Mouse (Mus musculus) MEL (cell line): ENCODE measurements at regions not wholly inside any gene's neighbourhood (a gene's known extent, or its start where the extent isn't known, plus 50 kb on each side); places are given as distances from the start of the nearest gene placed in this dataset.

ENCODE experiments used
- DNase-seq: peaks from one replicate; pipeline ENCODE4 v3.0.0; 2011; ENCODE audit warnings: low read depth, low spot score
- H3K27ac ChIP-seq: 2 replicates; pipeline ENCODE4 v1.5.1; 2012; ENCODE audit warnings: low read depth, mild to moderate bottlenecking, control low read depth, low read length, moderate library complexity; ENCODE audit not compliant: control insufficient read depth
- H3K27me3 ChIP-seq, 2 experiments: fragments of 150-350 bp in 1 of 2; sonication (generic) in 1 of 2; 2 replicates each; pipeline ENCODE4 v1.6.1; 2012; ENCODE audit warnings: low read length in 2 of 2, mild to moderate bottlenecking in 2 of 2, improper control_type of control experiment in 1 of 2, moderate library complexity in 1 of 2; ENCODE audit not compliant: insufficient read depth in 2 of 2, control insufficient read depth in 1 of 2
- H3K36me3 ChIP-seq, 2 experiments: 2 replicates each; pipeline ENCODE4 v1.6.1; 2012 to 2014; ENCODE audit warnings: low read length in 2 of 2, improper control_type of control experiment in 1 of 2, inconsistent platforms in 1 of 2, mild to moderate bottlenecking in 1 of 2; ENCODE audit not compliant: insufficient read depth in 2 of 2, control insufficient read depth in 1 of 2
- H3K4me1 ChIP-seq, 2 experiments: fragments of 150-350 bp in 1 of 2; sonication (generic) in 1 of 2; 2 replicates each; pipeline ENCODE4 v1.6.1; 2012; ENCODE audit warnings: low read length in 2 of 2, improper control_type of control experiment in 1 of 2, mild to moderate bottlenecking in 1 of 2; ENCODE audit not compliant: insufficient read depth in 2 of 2, control insufficient read depth in 1 of 2
- H3K4me3 ChIP-seq, 2 experiments: fragments of 150-350 bp in 1 of 2; sonication (generic) in 1 of 2; 2 replicates each; pipeline ENCODE4 v1.5.1; 2012; ENCODE audit warnings: low read depth in 2 of 2, low read length in 2 of 2, mild to moderate bottlenecking in 2 of 2, moderate library complexity in 2 of 2, control low read depth in 1 of 2, improper control_type of control experiment in 1 of 2; ENCODE audit not compliant: control insufficient read depth in 1 of 2, insufficient read depth in 1 of 2
- H3K79me2 ChIP-seq: 2 replicates; pipeline ENCODE4 v1.6.1; 2012; ENCODE audit warnings: mild to moderate bottlenecking, low read length, moderate library complexity; ENCODE audit not compliant: control insufficient read depth, poor library complexity, insufficient read depth
- H3K9ac ChIP-seq: 2 replicates; pipeline ENCODE4 v1.6.1; 2012; ENCODE audit warnings: low read depth, mild to moderate bottlenecking, control low read depth, low read length, moderate library complexity; ENCODE audit not compliant: control insufficient read depth, poor library complexity, severe bottlenecking
- H3K9me3 ChIP-seq: fragments of 150-350 bp; sonication (generic); replicated peaks from 2 replicates; pipeline ENCODE4 v1.6.1; 2012; ENCODE audit warnings: mild to moderate bottlenecking, low read length, improper control_type of control experiment, moderate library complexity; ENCODE audit not compliant: insufficient read depth
- BHLHE40 ChIP-seq: IDR thresholded peaks from 2 replicates; pipeline ENCODE4 v1.6.1; 2012; ENCODE audit warnings: low read depth, mild to moderate bottlenecking, inconsistent platforms, low read length, improper control_type of control experiment, borderline replicate concordance
- CHD2 ChIP-seq: IDR thresholded peaks from 2 replicates; pipeline ENCODE4 v1.6.1; 2011; ENCODE audit warnings: low read length, improper control_type of control experiment
- CTCF ChIP-seq, 3 experiments: IDR thresholded peaks in 2 of 3; conservative IDR thresholded peaks in 1 of 3; 2 replicates each; pipeline ENCODE4 v1.5.1; 2011 to 2012; ENCODE audit warnings: low read length in 3 of 3, low read depth in 2 of 3, mild to moderate bottlenecking in 2 of 3, improper control_type of control experiment in 1 of 3, inconsistent platforms in 1 of 3, mixed read lengths in 1 of 3, moderate library complexity in 1 of 3; ENCODE audit not compliant: control insufficient read depth in 1 of 3, insufficient read depth in 1 of 3, poor library complexity in 1 of 3, severe bottlenecking in 1 of 3
- E2F4 ChIP-seq: IDR thresholded peaks from 2 replicates; pipeline ENCODE4 v1.6.1; 2011; ENCODE audit warnings: low read depth, low read length, improper control_type of control experiment, borderline replicate concordance
- ELF1 ChIP-seq: IDR thresholded peaks from 2 replicates; pipeline ENCODE4 v1.6.1; 2014; ENCODE audit warnings: low read depth, mild to moderate bottlenecking, inconsistent platforms, low read length, improper control_type of control experiment, moderate library complexity
- EP300 ChIP-seq, 2 experiments: IDR thresholded peaks; 2 replicates each; pipeline ENCODE4 v1.6.1; 2011; ENCODE audit warnings: improper control_type of control experiment in 2 of 2, low read length in 2 of 2, low read depth in 1 of 2, mild to moderate bottlenecking in 1 of 2
- GATA1 ChIP-seq: IDR thresholded peaks from 2 replicates; pipeline ENCODE4 v1.6.1; 2011; ENCODE audit warnings: low read depth, low read length, improper control_type of control experiment
- HCFC1 ChIP-seq: IDR thresholded peaks from 2 replicates; pipeline ENCODE4 v1.6.1; 2012; ENCODE audit warnings: low read depth, mild to moderate bottlenecking, inconsistent platforms, low read length, improper control_type of control experiment, moderate library complexity
- JUND ChIP-seq: IDR thresholded peaks from 2 replicates; pipeline ENCODE4 v1.6.1; 2011; ENCODE audit warnings: low read depth, mild to moderate bottlenecking, improper control_type of control experiment, low read length
- MAFK ChIP-seq: IDR thresholded peaks from 2 replicates; pipeline ENCODE4 v1.6.1; 2011; ENCODE audit warnings: low read depth, mild to moderate bottlenecking, low read length, improper control_type of control experiment, borderline replicate concordance
- MAX ChIP-seq: IDR thresholded peaks from 2 replicates; pipeline ENCODE4 v1.6.1; 2011; ENCODE audit warnings: low read length, improper control_type of control experiment
- MXI1 ChIP-seq: IDR thresholded peaks from 2 replicates; pipeline ENCODE4 v1.6.1; 2011; ENCODE audit warnings: mild to moderate bottlenecking, low read depth, low read length, improper control_type of control experiment
- MYC ChIP-seq: IDR thresholded peaks from 2 replicates; pipeline ENCODE4 v1.6.1; 2011; ENCODE audit warnings: low read depth, mild to moderate bottlenecking, low read length, improper control_type of control experiment, moderate library complexity
- POLR2A ChIP-seq, 2 experiments: IDR thresholded peaks; 2 replicates each; pipeline ENCODE4 v1.6.1; 2011 to 2012; ENCODE audit warnings: low read length in 2 of 2, mild to moderate bottlenecking in 2 of 2, control low read depth in 1 of 2, improper control_type of control experiment in 1 of 2, low read depth in 1 of 2, moderate library complexity in 1 of 2; ENCODE audit not compliant: control insufficient read depth in 1 of 2, insufficient read depth in 1 of 2, poor library complexity in 1 of 2
- RAD21 ChIP-seq: IDR thresholded peaks from 2 replicates; pipeline ENCODE4 v1.6.1; 2011; ENCODE audit warnings: mild to moderate bottlenecking, low read depth, low read length, improper control_type of control experiment
- RCOR1 ChIP-seq: IDR thresholded peaks from 2 replicates; pipeline ENCODE4 v1.6.1; 2012; ENCODE audit warnings: low read depth, mild to moderate bottlenecking, inconsistent platforms, low read length, improper control_type of control experiment
- SMC3 ChIP-seq: IDR thresholded peaks from 2 replicates; pipeline ENCODE4 v1.6.1; 2011; ENCODE audit warnings: low read depth, low read length, improper control_type of control experiment
- USF1 ChIP-seq: IDR thresholded peaks from 2 replicates; pipeline ENCODE4 v1.6.1; 2014; ENCODE audit warnings: low read depth, mild to moderate bottlenecking, inconsistent platforms, low read length, improper control_type of control experiment, moderate library complexity
- ZKSCAN1 ChIP-seq: IDR thresholded peaks from 2 replicates; pipeline ENCODE4 v1.6.1; 2012; ENCODE audit warnings: low read depth, mild to moderate bottlenecking, inconsistent platforms, low read length, improper control_type of control experiment, moderate library complexity

DNA sequence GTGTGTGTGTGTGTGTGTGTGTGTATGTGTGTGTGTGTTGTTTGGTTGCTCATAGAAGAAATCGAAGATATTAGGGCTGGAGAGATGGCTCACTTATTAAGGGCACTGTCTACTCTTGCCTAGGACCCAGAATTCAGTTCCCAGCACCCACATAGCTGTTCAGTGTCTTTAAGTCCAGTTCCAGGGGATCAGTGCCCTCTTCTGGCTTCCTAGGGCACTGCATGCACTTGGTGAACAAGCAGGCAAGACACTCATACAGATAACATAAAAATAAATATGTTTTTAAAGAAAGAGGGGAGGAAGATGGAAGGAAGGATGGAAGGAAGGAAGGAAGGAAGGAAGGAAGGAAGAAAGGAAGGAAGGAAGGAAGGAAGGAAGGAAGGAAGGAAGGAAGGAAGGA, 284.9 kb downstream of the Tox3 start:
- TF ChIP-seq USF1, result no peak
- peak in 1 of 3 experiments; percentile 11; a peak in 3 of 6 replicates for TF ChIP-seq CTCF (IDR thresholded peaks at IDR 0.05 in 2 of 3, conservative IDR thresholded peaks at IDR 0.05 in 1 of 3; ENCODE audit: control insufficient read depth in 1 of 3, insufficient read depth in 1 of 3, low read depth in 2 of 3, low read length in 3 of 3, poor library complexity in 1 of 3, severe bottlenecking in 1 of 3)
- no peak overlapping the region for H3K4me3 ChIP-seq
- no peaks in the 10 kb centered on the region for H3K4me1 ChIP-seq
- no peaks in the 10 kb centered on the region for H3K27me3 ChIP-seq
- H3K9me3 ChIP-seq, result no peaks in the 10 kb centered on the region
- DNase-seq, result peak; percentile 3
- no peak overlapping the region for H3K27ac ChIP-seq
- no peaks in the 10 kb centered on the region for H3K79me2 ChIP-seq
- no peaks in the 10 kb centered on the region for H3K36me3 ChIP-seq
- H3K9ac ChIP-seq, result no peak overlapping the region

DNA sequence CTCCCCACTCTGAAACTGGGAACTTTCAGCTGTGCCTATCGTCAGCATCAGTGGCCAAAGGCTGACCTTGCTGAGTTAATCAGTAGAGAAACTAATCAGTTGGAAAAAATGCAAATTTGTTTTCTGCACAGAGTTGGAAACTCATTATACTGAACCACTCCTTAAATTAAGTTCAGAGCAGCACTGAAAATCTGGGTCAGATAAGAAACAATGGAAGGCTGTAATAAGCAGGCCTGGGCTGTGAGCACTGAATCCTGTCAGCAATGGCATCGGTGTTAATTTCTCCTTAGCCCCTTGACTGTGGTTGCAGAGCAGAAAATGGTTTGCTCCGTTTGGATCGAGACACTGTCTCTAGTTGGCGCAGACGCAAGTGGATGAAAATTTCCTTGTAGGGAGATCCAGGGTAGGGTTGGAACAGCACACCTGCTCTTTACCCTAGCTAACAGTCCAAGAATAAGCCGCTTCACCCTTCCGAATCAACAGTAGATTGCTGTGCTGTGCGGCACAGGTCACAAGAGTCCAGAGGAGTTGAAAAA, 289.4 kb downstream of the Tox3 start:
- no peak for TF ChIP-seq CHD2
- TF ChIP-seq E2F4, result no peak
- no peak for TF ChIP-seq HCFC1
- no peak for TF ChIP-seq SMC3
- no peak for TF ChIP-seq BHLHE40
- no peak for TF ChIP-seq MAX
- no peak for TF ChIP-seq JUND
- no peak for TF ChIP-seq RAD21
- TF ChIP-seq RCOR1, result no peak
- no peak for TF ChIP-seq ELF1
- no peak for TF ChIP-seq CTCF (IDR thresholded peaks at IDR 0.05 in 2 of 3, conservative IDR thresholded peaks at IDR 0.05 in 1 of 3; ENCODE audit: control insufficient read depth in 1 of 3, insufficient read depth in 1 of 3, low read depth in 2 of 3, low read length in 3 of 3, poor library complexity in 1 of 3, severe bottlenecking in 1 of 3)
- no peak for TF ChIP-seq MAFK
- TF ChIP-seq MYC, result no peak
- TF ChIP-seq GATA1, result no peak
- TF ChIP-seq MXI1, result no peak
- no peak for TF ChIP-seq POLR2A (IDR thresholded peaks at IDR 0.05; ENCODE audit: control insufficient read depth in 1 of 2, insufficient read depth in 1 of 2, low read depth in 1 of 2, low read length in 2 of 2, poor library complexity in 1 of 2)
- TF ChIP-seq EP300 (IDR thresholded peaks at IDR 0.05; ENCODE audit: low read depth in 1 of 2, low read length in 2 of 2), result no peak
- no peak for TF ChIP-seq ZKSCAN1
- no peaks in the 10 kb centered on the region for H3K36me3 ChIP-seq
- no peak for DNase-seq
- H3K27me3 ChIP-seq, result no peaks in the 10 kb centered on the region
- H3K9me3 ChIP-seq, result no peaks in the 10 kb centered on the region
- H3K4me3 ChIP-seq, result no peak overlapping the region
- no peaks in the 10 kb centered on the region for H3K79me2 ChIP-seq
- no peak overlapping the region for H3K27ac ChIP-seq
- no peaks in the 10 kb centered on the region for H3K4me1 ChIP-seq
- H3K9ac ChIP-seq, result no peak overlapping the region
